Mouse (Mus musculus) heart, embryonic 14.5 days (tissue): ENCODE data around the gene Retreg1. TPM values are rescaled to one million over a fixed set of nuclear protein-coding genes. Genes with fewer than 3 reads are reported as not detected.

ENCODE experiments used
- ATAC-seq: fragments of 200-750 bp; cut with Nextera tagmentation; 2 replicates; pipeline ENCODE4 v1.8.0; 2017; ENCODE audit warnings: low read depth, moderate TSS enrichment; ENCODE audit not compliant: insufficient number of reproducible peaks, insufficient read depth, low FRiP score
- H3K27ac ChIP-seq, 2 experiments: fragments of 200-500 bp in 1 of 2; fragments of 300-500 bp in 1 of 2; sonication (generic) in 1 of 2; replicated peaks in 1 of 2; 2 replicates each; pipeline ENCODE4 v1.5.1; 2012 to 2014; ENCODE audit warnings: low read depth in 2 of 2, low read length in 2 of 2, control low read depth in 1 of 2, mild to moderate bottlenecking in 1 of 2, mixed read lengths in 1 of 2; ENCODE audit not compliant: control insufficient read depth in 1 of 2, insufficient read depth in 1 of 2
- H3K27me3 ChIP-seq: fragments of 300-500 bp; sonication (generic); 2 replicates; pipeline ENCODE4 v1.6.1; 2014; ENCODE audit warnings: mild to moderate bottlenecking, low read length, control low read depth; ENCODE audit not compliant: control insufficient read depth, insufficient read depth
- H3K36me3 ChIP-seq: fragments of 300-500 bp; sonication (generic); 2 replicates; pipeline ENCODE4 v1.6.1; 2014; ENCODE audit warnings: mild to moderate bottlenecking, control low read depth, low read length, mixed read lengths; ENCODE audit not compliant: control insufficient read depth, insufficient read depth
- H3K4me1 ChIP-seq, 2 experiments: fragments of 200-500 bp in 1 of 2; fragments of 300-500 bp in 1 of 2; sonication (generic) in 1 of 2; 2 replicates each; pipeline ENCODE4 v1.6.1; 2012 to 2014; ENCODE audit warnings: low read length in 2 of 2, control low read depth in 1 of 2, mixed read lengths in 1 of 2; ENCODE audit not compliant: control insufficient read depth in 2 of 2, insufficient read depth in 2 of 2
- H3K4me2 ChIP-seq: fragments of 300-500 bp; sonication (generic); 2 replicates; pipeline ENCODE4 v1.6.1; 2014; ENCODE audit warnings: mild to moderate bottlenecking, low read length
- H3K4me3 ChIP-seq, 2 experiments: fragments of 200-500 bp in 1 of 2; fragments of 300-500 bp in 1 of 2; sonication (generic) in 1 of 2; 2 replicates each; pipeline ENCODE4 v1.5.1; 2012 to 2014; ENCODE audit warnings: low read length in 2 of 2, mild to moderate bottlenecking in 2 of 2, control low read depth in 1 of 2, low read depth in 1 of 2, moderate library complexity in 1 of 2; ENCODE audit not compliant: control insufficient read depth in 1 of 2, insufficient read depth in 1 of 2
- H3K9ac ChIP-seq: fragments of 300-500 bp; sonication (generic); 2 replicates; pipeline ENCODE4 v1.6.1; 2014; ENCODE audit warnings: mild to moderate bottlenecking, low read length
- H3K9me3 ChIP-seq: fragments of 300-500 bp; sonication (generic); 2 replicates; pipeline ENCODE4 v1.6.1; 2016; ENCODE audit warnings: low read length, control low read depth; ENCODE audit not compliant: control insufficient read depth
- WGBS: fragments of 180-500 bp; shearing (Covaris S2); extraction: QIAGEN DNeasy Blood & Tissue Kit; methylation state at CpG from one replicate; pipeline ENCODE4 v1.1.7; 2014; 5-methylcytosine and 5-hydroxymethylcytosine counted together
- polyA plus RNA-seq: library from polyadenylated mRNA; unstranded; fragments of >200 nt; fragmentation: Nextera tagmentation; extraction: Ambion mirVana; gene quantifications from 2 replicates; pipeline ENCODE4 v1.2.1, GENCODE M21; 2014

Retreg1 gene
- polyA plus RNA-seq, 1 experiment from 2014 or later: 76.8 TPM

GRCm38 (mm10) chr15:25811834-25812250, 31.1 kb upstream of the Retreg1 start:
- Histone ChIP-seq H3K27ac (no peak overlapping the region), H3K9ac (no peak overlapping the region), H3K4me1 (peaks cover 0 to 7% of the 10 kb centered on the region in 2 experiments; a peak in 1 of 4 replicates), H3K27me3 (no peaks in the 10 kb centered on the region), H3K9me3 (peaks cover 15% of the 10 kb centered on the region; the same call in 1 of the 2 replicates), H3K4me2 (peak overlapping the region; percentile 38), H3K36me3 (peaks cover 67% of the 10 kb centered on the region), H3K4me3 (no peak overlapping the region)
- WGBS: 67% methylated on average over 11 of the region's 11 CpGs
- no peak for ATAC-seq

GRCm38 (mm10) chr15:25812479-25812878, 30.5 kb upstream of the Retreg1 start:
- WGBS: 66% methylated on average over 12 of the region's 12 CpGs
- H3K27me3 ChIP-seq: no peaks in the 10 kb centered on the region
- no peak for ATAC-seq
- no peak overlapping the region for H3K4me3 ChIP-seq
- peak overlapping the region; percentile 38 for H3K4me2 ChIP-seq
- no peak overlapping the region for H3K27ac ChIP-seq
- H3K36me3 ChIP-seq: peaks cover 61% of the 10 kb centered on the region
- H3K9ac ChIP-seq: no peak overlapping the region
- H3K9me3 ChIP-seq: peaks cover 15% of the 10 kb centered on the region; the same call in 1 of the 2 replicates
- peaks cover 0 to 7% of the 10 kb centered on the region in 2 experiments; a peak in 1 of 4 replicates for H3K4me1 ChIP-seq

GRCm38 (mm10) chr15:25814535-25814934, 28.4 kb upstream of the Retreg1 start:
- no peak for ATAC-seq
- H3K4me3 ChIP-seq: no peak overlapping the region
- no peak overlapping the region for H3K27ac ChIP-seq
- peaks cover 0 to 6% of the 10 kb centered on the region in 2 experiments; a peak in 1 of 4 replicates for H3K4me1 ChIP-seq
- H3K4me2 ChIP-seq: no peak overlapping the region
- peaks cover 41% of the 10 kb centered on the region for H3K36me3 ChIP-seq
- H3K9ac ChIP-seq: no peak overlapping the region
- WGBS: 82% methylated on average over 3 of the region's 3 CpGs
- peaks cover 15% of the 10 kb centered on the region; the same call in 1 of the 2 replicates for H3K9me3 ChIP-seq
- H3K27me3 ChIP-seq: no peaks in the 10 kb centered on the region

- H3K27me3 ChIP-seq: no peaks in the 10 kb centered on the region
- 83% methylated on average over 2 of the region's 2 CpGs for WGBS
- no peak overlapping the region for H3K9ac ChIP-seq
- 0 out of 2 replicates have a peak, but pooled peaks cover 18% of the 10 kb centered on the region for H3K36me3 ChIP-seq
- no peaks in the 10 kb centered on the region for H3K4me1 ChIP-seq
- no peak overlapping the region for H3K4me3 ChIP-seq
- H3K4me2 ChIP-seq: no peak overlapping the region
- H3K9me3 ChIP-seq: peaks cover 15% of the 10 kb centered on the region; the same call in 1 of the 2 replicates
- ATAC-seq: no peak
- H3K27ac ChIP-seq: no peak overlapping the region
Measured at GRCm38 (mm10) chr15:25817191-25817590, 25.8 kb upstream of the Retreg1 start.

- Histone ChIP-seq H3K9ac (no peak overlapping the region), H3K4me3 (no peak overlapping the region), H3K9me3 (no peaks in the 10 kb centered on the region), H3K4me2 (no peak overlapping the region), H3K36me3 (no peaks in the 10 kb centered on the region), H3K4me1 (no peaks in the 10 kb centered on the region), H3K27ac (no peak overlapping the region), H3K27me3 (no peaks in the 10 kb centered on the region)
- ATAC-seq: no peak
Measured at GRCm38 (mm10) chr15:25821981-25822380, 21.0 kb upstream of the Retreg1 start.

- Histone ChIP-seq H3K9me3 (no peaks in the 10 kb centered on the region), H3K27ac (no peak overlapping the region), H3K4me1 (no peaks in the 10 kb centered on the region), H3K4me2 (no peak overlapping the region), H3K36me3 (no peaks in the 10 kb centered on the region), H3K27me3 (no peaks in the 10 kb centered on the region), H3K9ac (no peak overlapping the region), H3K4me3 (no peak overlapping the region)
- WGBS: 28% methylated on average over 3 of the region's 3 CpGs
- no peak for ATAC-seq
Measured at GRCm38 (mm10) chr15:25822656-25823055, 20.3 kb upstream of the Retreg1 start.

- Histone ChIP-seq H3K4me2 (no peak overlapping the region), H3K4me1 (peaks cover 2 to 8% of the 10 kb centered on the region in 2 experiments; a peak in 2 of 4 replicates)
Measured at GRCm38 (mm10) chr15:25826531-25826961, 16.4 kb upstream of the Retreg1 start.

GRCm38 (mm10) chr15:25828464-25828863, 14.5 kb upstream of the Retreg1 start:
- H3K9me3 ChIP-seq: no peaks in the 10 kb centered on the region
- no peak overlapping the region for H3K9ac ChIP-seq
- H3K4me3 ChIP-seq: no peak overlapping the region
- H3K4me1 ChIP-seq: peaks cover 2 to 8% of the 10 kb centered on the region in 2 experiments; a peak in 2 of 4 replicates
- H3K27me3 ChIP-seq: no peaks in the 10 kb centered on the region
- H3K4me2 ChIP-seq: no peak overlapping the region
- ATAC-seq: no peak
- 70% methylated on average over 10 of the region's 10 CpGs for WGBS
- no peak overlapping the region for H3K27ac ChIP-seq
- no peaks in the 10 kb centered on the region for H3K36me3 ChIP-seq

More at GRCm38 (mm10) chr15:25826531-25826961, 16.4 kb upstream of the Retreg1 start:
- Histone ChIP-seq H3K27me3 (no peaks in the 10 kb centered on the region), H3K36me3 (no peaks in the 10 kb centered on the region), H3K9me3 (no peaks in the 10 kb centered on the region), H3K9ac (no peak overlapping the region), H3K27ac (no peak overlapping the region), H3K4me3 (no peak overlapping the region)
- no peak for ATAC-seq
- WGBS: 81% methylated on average over 8 of the region's 8 CpGs
